Mouse (Mus musculus) heart, postnatal 0 days (tissue): Measurements from ENCODE around the gene Actr5. TPM values are rescaled to one million over a fixed set of nuclear protein-coding genes. Genes with fewer than 3 reads are reported as not detected.

Source experiments
- ATAC-seq: fragments of 200-750 bp; cut with Nextera tagmentation; 2 replicates; pipeline ENCODE4 v1.8.0; 2017; ENCODE audit warnings: low read depth, moderate number of reproducible peaks, moderate library complexity; ENCODE audit not compliant: insufficient read depth
- DNase-seq: peaks from one replicate; pipeline ENCODE4 v3.0.0-alpha.2; 2016; ENCODE audit warnings: low spot score
- H3K27ac ChIP-seq: fragments of 300-500 bp; sonication (generic); 2 replicates; pipeline ENCODE4 v1.5.1; 2014; ENCODE audit warnings: low read depth, mild to moderate bottlenecking
- H3K27me3 ChIP-seq: fragments of 300-500 bp; sonication (generic); 2 replicates; pipeline ENCODE4 v1.6.1; 2014; ENCODE audit warnings: low read length, mixed read lengths; ENCODE audit not compliant: control insufficient read depth, insufficient read depth
- H3K36me3 ChIP-seq: fragments of 300-500 bp; sonication (generic); replicated peaks from 2 replicates; pipeline ENCODE4 v1.6.1; 2014; ENCODE audit warnings: low read length, mixed read lengths; ENCODE audit not compliant: control insufficient read depth, insufficient read depth
- H3K4me1 ChIP-seq: fragments of 300-500 bp; sonication (generic); 2 replicates; pipeline ENCODE4 v1.6.1; 2014; ENCODE audit warnings: antibody characterized with exemption; ENCODE audit not compliant: control insufficient read depth, insufficient read depth
- H3K4me2 ChIP-seq: fragments of 300-500 bp; sonication (generic); 2 replicates; pipeline ENCODE4 v1.6.1; 2014; ENCODE audit warnings: low read depth, mild to moderate bottlenecking, low read length, moderate library complexity
- H3K4me3 ChIP-seq: fragments of 300-500 bp; sonication (generic); 2 replicates; pipeline ENCODE4 v1.5.1; 2014; ENCODE audit warnings: low read depth, low read length
- H3K9ac ChIP-seq: fragments of 300-500 bp; sonication (generic); replicated peaks from 2 replicates; pipeline ENCODE4 v1.6.1; 2014; ENCODE audit warnings: low read depth, low read length, mixed read lengths
- H3K9me3 ChIP-seq: fragments of 300-500 bp; sonication (generic); replicated peaks from 2 replicates; pipeline ENCODE4 v1.6.1; 2016; ENCODE audit warnings: low read length; ENCODE audit not compliant: control insufficient read depth
- CTCF ChIP-seq: IDR thresholded peaks from 2 replicates; pipeline ENCODE4 v1.5.1; 2016; ENCODE audit warnings: antibody characterized with exemption, control low read depth, low read depth
- EP300 ChIP-seq: IDR thresholded peaks from 2 replicates; pipeline ENCODE4 v1.6.1; 2016; ENCODE audit warnings: antibody characterized with exemption, low read depth
- WGBS: fragments of 180-500 bp; shearing (Covaris S2); extraction: QIAGEN DNeasy Blood & Tissue Kit; methylation state at CpG from one replicate; pipeline ENCODE4 v1.1.7; 2014; 5-methylcytosine and 5-hydroxymethylcytosine counted together
- polyA plus RNA-seq: library from polyadenylated mRNA; unstranded; fragments of >200 nt; fragmentation: Nextera tagmentation; extraction: Ambion mirVana; gene quantifications from 2 replicates; pipeline ENCODE4 v1.2.1, GENCODE M21; 2015
- total RNA-seq: library from RNA; depleted of rRNA; stranded (reverse); fragments of >200 nt; gene quantifications from 2 replicates; pipeline ENCODE4 v1.2.3, GENCODE M21; 2014; ENCODE audit warnings: low replicate concordance

The Actr5 gene
- total and polyA plus RNA-seq, 2 experiments from 2014 or later, result 3.8 to 10.8 TPM

GRCm38 (mm10) chr2:158651159-158651908 lies 26.6 kb downstream of the Actr5 start:
- no peak for TF ChIP-seq CTCF
- no peak for TF ChIP-seq EP300
- H3K4me3 ChIP-seq, result no peak overlapping the region
- ATAC-seq, result no peak
- DNase-seq, result no peak
- H3K27ac ChIP-seq, result no peak overlapping the region
- H3K27me3 ChIP-seq, result no peaks in the 10 kb centered on the region
- H3K36me3 ChIP-seq, result no peaks in the 10 kb centered on the region
- H3K9ac ChIP-seq, result no peak overlapping the region
- WGBS, result 54% methylated on average over 7 of the region's 7 CpGs
- 0 out of 2 replicates have a peak, but pooled peaks cover under 1% of the 10 kb centered on the region for H3K9me3 ChIP-seq
- no peak overlapping the region for H3K4me2 ChIP-seq
- H3K4me1 ChIP-seq, result no peaks in the 10 kb centered on the region

GRCm38 (mm10) chr2:158652985-158653384 lies 28.3 kb downstream of the Actr5 start:
- H3K4me1 ChIP-seq, result no peaks in the 10 kb centered on the region
- no peaks in the 10 kb centered on the region for H3K9me3 ChIP-seq
- TF ChIP-seq EP300 (no peak), CTCF (peak; percentile 87)
- 10% methylated on average over 4 of the region's 4 CpGs for WGBS
- no peaks in the 10 kb centered on the region for H3K36me3 ChIP-seq
- H3K27ac ChIP-seq, result no peak overlapping the region
- H3K4me3 ChIP-seq, result no peak overlapping the region
- DNase-seq, result no peak
- H3K27me3 ChIP-seq, result no peaks in the 10 kb centered on the region
- ATAC-seq, result peak; percentile 50; the same call in 1 of the 2 replicates
- no peak overlapping the region for H3K4me2 ChIP-seq
- H3K9ac ChIP-seq, result no peak overlapping the region

GRCm38 (mm10) chr2:158654717-158655116 lies 30.0 kb downstream of the Actr5 start:
- WGBS, result 67% methylated on average over 9 of the region's 9 CpGs
- H3K27ac ChIP-seq, result no peak overlapping the region
- H3K9me3 ChIP-seq, result no peaks in the 10 kb centered on the region
- peak; percentile 53 for ATAC-seq
- TF ChIP-seq CTCF (no peak), EP300 (no peak)
- H3K27me3 ChIP-seq, result no peaks in the 10 kb centered on the region
- H3K36me3 ChIP-seq, result no peaks in the 10 kb centered on the region
- no peak for DNase-seq
- no peak overlapping the region for H3K4me3 ChIP-seq
- H3K4me2 ChIP-seq, result no peak overlapping the region
- H3K4me1 ChIP-seq, result no peaks in the 10 kb centered on the region
- no peak overlapping the region for H3K9ac ChIP-seq

DNA sequence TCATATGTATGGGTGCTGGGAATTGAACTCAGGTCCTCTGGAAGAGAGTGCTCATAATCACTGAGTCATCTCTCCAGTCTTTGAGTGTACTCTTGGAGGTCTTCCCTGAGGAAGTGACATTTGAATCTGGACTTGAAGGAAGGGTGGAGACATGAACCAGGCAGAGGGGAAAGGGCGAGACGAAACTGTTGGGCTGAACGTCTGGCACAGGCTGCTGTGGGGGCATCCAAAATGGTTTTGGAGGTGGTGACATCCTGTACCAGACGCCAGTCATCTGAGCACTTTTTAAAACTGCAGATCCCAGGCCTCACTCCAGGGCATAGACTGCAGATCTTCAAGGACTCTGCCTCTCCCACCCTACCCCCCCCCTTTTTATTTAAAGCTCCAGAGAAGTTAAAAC lies 31.1 kb downstream of the Actr5 start:
- TF ChIP-seq CTCF (no peak), EP300 (no peak)
- no peak overlapping the region for H3K4me3 ChIP-seq
- H3K9me3 ChIP-seq, result no peaks in the 10 kb centered on the region
- H3K4me1 ChIP-seq, result no peaks in the 10 kb centered on the region
- no peak overlapping the region for H3K9ac ChIP-seq
- H3K36me3 ChIP-seq, result no peaks in the 10 kb centered on the region
- no peak overlapping the region for H3K4me2 ChIP-seq
- no peak overlapping the region for H3K27ac ChIP-seq
- no peaks in the 10 kb centered on the region for H3K27me3 ChIP-seq
- 65% methylated on average over 4 of the region's 4 CpGs for WGBS
- no peak for DNase-seq
- no peak for ATAC-seq

- Histone ChIP-seq H3K4me2 (no peak overlapping the region), H3K27ac (peak overlapping the region; percentile 9; the same call in 1 of the 2 replicates), H3K9me3 (no peaks in the 10 kb centered on the region), H3K36me3 (no peaks in the 10 kb centered on the region), H3K4me1 (no peaks in the 10 kb centered on the region), H3K4me3 (no peak overlapping the region), H3K27me3 (no peaks in the 10 kb centered on the region), H3K9ac (no peak overlapping the region)
- DNase-seq (peak; percentile 52), ATAC-seq (peak; percentile 69)
- TF ChIP-seq EP300, result no peak
- TF ChIP-seq CTCF, result no peak
- 37% methylated on average over 6 of the region's 6 CpGs for WGBS
Measured at GRCm38 (mm10) chr2:158658822-158659221, 34.1 kb downstream of the Actr5 start.
